Mouse (Mus musculus): ENCODE data around the gene Nfs1. TPM values are rescaled to one million over a fixed set of nuclear protein-coding genes. Genes with fewer than 3 reads are reported as not detected.
"Not testable (repeated sequence)": the region's sequence is repeated elsewhere in the genome, so short reads cannot be mapped to it uniquely, and the experiment has no call there.

Gene Nfs1
- 57.3 and 66.6 TPM in 2 replicates for total RNA-seq (2014; fragmentation: Nextera tagmentation)
- total RNA-seq (2017): 38.8 and 41.6 TPM in 2 replicates

DNA sequence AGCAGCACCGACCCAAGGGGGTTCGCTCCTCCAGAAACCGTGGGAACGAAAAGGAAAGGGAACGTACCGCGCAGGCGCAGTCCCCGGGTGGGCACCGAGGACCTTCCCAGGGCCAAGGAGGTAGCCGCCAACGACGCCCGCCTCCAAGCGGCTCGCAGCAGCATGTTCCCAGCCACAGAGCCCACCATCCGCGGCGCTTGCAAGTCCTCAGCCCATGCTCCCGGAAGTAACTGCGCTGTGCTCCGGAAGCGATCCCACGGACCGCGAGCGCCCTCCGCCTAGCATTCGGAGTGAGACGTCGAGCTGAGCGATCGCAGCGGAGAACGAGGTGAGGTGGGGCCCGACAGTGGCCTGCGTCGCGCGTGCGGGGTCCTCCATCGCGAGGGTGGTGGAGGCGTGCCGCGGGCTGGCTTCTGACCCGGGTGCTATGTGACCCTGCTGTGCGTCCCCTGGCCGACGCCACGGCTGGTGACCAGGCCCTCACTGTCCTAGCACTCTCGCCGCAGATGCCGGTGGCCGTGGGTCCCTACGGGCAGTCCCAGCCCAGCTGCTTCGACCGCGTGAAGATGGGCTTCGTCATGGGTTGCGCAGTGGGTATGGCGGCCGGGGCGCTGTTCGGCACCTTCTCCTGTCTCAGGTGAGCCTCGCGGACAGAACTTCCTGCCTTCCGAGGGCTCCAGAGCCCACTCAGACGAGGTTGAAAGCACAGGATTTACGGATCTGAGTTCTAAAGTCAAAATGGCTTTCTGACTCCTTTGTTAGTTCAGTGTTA is at the start of gene Nfs1, which contains the start of gene Romo1:
Gene Nfs1, minus strand, starts transcription at position 234 of the 772 bp plus-strand sequence.
Gene Romo1, plus strand, starts transcription at position 87 of the 772 bp plus-strand sequence.
- ATAC-seq (replicated peaks; ENCODE audit: poor library complexity, severe bottlenecking): peak; percentile 95

DNA sequence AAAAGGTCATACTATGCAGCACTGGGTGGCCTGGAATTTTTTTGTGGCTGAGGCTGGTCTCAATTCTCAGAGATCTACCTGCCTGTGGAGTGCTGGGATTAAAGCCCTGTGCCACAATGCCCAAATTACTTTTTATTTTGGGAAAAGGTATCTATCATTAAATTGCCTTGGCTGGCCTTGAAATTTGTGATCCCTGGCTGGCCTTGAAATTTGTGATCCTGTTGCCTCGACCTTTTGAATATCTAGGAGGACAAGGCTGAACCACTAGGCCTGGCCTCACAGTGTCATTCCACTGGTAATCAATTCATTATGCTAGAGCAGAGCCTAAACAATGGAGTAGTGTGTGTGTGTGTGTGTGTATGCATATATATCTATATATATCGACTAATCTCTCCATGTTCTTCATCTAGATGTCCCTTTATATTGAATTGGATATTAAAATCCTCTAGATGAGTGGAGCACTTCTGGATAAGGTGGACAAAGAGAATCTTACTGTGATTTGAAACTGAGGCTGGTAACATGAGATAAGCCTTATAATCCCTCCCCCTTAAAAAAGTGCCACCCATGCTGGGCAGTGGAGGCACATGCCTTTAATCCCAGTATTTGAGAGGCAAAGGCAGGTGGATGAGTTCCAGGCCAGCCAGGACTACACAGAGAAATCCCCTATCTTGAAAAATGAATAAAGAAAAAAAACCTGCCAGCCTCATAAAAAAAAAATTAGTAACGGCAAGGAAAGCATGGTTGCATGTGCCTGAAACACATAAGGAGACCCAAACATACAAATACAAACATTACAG is 49.3 kb upstream of the Nfs1 start:
- no peak for ATAC-seq (replicated peaks; ENCODE audit: poor library complexity, severe bottlenecking)

DNA sequence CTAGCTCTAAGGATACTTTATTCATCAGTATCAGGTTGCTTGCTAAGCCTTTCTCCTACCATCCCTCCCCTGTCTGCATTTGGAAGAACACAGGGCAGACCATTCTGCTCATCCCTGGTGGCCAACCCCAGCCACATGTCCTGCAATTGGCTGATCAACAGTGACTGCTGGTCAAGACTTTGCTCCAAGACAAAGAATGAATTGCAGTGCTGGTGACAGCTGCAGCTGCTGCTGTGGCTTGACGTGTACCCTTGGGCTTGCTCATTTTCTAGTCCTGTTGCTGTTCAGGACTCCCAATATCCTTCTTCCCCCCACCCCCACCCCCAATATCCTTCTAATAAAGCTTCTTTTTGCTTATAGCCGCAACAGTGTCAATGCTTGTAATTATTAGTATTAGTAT is 48.1 kb upstream of the Nfs1 start:
- no peak for ATAC-seq (replicated peaks; ENCODE audit: poor library complexity, severe bottlenecking)

DNA sequence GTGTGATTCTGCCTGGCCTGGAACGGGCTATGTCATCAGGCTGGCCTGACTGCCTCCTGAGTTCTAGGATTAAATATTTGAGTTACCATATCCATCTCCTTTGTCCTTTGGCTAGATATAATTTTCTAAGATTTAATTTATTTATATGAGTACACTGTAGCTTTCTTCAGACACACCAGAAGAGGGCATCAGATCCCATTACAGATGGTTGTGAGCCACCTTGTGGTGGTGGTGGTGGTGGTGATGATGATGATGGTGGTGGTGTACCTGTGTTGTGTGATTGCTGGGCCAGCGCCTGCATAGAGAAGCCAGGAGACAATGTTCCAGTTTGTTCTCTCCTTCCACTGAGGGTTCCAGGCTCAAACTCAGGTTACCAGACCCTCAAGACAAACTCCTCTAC is 47.6 kb upstream of the Nfs1 start:
- ATAC-seq (replicated peaks; ENCODE audit: poor library complexity, severe bottlenecking): no peak

DNA sequence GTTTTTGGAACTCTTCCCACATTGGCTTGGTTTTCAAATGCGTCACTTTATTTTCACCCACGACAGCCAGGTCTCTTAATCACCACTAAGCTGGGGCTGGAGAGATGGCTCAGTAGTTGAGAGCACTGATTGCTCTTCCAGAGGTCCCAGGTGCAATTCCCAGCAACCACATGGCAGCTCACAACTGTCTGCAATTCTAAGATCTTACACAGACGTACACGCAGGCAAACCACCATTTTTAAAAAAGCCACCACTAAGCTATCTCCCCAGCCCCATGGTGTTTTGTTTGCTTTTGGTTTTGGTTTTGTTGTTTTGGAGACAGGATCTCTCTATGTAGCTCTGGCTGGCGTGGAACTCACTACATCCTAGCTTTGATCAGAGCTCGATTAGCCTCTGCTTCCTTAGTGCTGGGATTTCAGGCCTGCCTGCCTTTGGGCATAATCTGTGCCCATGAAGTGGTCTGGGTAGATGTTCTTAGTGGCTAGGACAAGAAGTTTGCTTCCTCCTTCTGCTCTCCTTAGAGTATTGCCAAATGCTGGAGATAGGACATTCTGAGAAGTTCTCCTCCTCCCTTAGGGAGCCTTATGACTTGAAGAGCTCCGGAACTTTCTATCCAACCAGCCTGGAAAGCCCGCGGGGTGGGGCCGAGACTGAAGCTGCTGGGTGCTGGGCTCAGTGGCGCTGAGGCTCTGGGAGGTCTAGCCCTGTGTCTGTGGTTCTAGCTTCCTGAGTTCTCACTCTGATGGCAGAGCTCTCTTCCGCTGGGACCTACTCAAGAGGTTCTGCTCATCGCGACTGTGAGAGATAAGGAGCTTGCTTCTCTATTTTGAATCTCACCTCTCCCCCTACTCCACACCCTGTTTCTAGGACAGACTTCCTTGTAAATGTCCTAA is 46.3 kb upstream of the Nfs1 start:
- ATAC-seq (replicated peaks; ENCODE audit: poor library complexity, severe bottlenecking): peak; percentile 90

DNA sequence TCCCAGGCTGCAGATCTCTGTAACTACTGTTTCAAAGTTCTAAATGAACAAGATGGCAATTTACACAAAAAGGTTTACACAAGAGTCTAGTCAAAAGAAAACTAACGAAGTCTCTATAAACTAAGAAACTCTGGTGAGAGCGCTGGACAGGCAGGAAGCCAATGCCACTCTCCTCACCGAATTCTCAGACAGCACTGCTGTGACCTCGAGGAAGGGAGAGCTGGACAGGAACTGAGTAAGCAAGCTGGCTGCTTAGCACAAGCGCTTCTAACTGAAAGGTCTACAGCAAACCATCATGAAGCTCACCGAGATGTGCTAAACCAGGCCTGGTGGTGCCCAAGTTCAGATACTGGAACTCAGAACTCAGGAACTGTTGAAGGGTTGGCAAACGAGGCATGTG is 45.3 kb upstream of the Nfs1 start:
- not testable (repeated sequence) for ATAC-seq (replicated peaks; ENCODE audit: poor library complexity, severe bottlenecking)

DNA sequence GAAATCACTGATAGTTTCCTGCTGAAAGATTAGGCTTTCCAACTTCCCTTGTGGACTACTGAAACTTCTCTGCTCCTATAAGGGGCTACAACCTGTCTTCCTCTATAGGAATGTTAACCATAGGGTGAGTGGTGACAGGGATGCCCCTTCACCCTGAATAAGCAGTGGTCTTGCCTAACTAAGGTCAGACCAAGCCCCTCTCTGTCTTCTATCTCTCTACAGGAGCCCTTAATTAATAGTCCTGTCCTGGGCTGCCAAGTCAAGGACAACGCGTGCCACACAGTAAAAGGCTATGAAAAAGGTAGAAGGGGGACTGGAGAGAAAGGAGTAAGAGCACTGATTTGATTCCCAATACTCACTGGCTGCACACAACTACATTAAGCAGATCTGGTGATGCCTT is 37.6 kb upstream of the Nfs1 start:
- no peak for ATAC-seq (replicated peaks; ENCODE audit: poor library complexity, severe bottlenecking)

DNA sequence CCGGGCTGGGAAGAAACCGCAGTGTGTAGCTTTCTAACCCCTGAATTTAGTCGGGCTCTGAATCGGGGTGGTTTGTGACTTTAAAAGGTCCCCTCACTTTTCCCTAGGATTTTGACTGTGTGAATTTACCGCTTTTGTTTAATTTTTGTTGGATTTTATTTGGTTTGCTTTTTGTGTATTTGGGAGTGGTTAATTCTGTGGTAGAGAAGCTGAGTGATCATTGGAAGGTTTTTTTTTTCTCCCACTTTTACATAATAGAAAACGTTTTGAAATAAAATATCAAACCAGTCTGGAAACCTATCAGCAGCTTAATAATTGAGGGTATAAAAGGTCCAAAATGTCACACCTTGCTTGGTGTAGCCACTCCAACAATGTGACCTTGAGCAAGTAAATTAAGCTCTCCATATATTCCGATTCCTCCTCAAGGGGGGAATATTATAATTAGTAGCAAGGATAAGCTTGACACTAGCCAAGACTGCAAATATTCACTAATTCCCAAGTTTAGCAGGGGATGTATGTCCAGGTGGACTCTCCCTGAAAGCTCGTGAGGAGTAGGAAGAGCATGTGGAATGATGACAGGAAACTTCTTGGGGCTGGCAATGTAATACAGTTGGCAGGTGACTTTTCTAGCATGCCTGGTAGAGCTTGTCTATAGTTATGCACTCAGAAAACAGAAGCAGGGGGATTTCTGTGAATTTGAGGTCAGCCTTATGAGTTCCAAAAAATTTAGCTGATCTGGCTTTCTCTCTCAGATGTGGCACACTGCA is 37.0 kb upstream of the Nfs1 start:
- ATAC-seq (replicated peaks; ENCODE audit: poor library complexity, severe bottlenecking): no peak

DNA sequence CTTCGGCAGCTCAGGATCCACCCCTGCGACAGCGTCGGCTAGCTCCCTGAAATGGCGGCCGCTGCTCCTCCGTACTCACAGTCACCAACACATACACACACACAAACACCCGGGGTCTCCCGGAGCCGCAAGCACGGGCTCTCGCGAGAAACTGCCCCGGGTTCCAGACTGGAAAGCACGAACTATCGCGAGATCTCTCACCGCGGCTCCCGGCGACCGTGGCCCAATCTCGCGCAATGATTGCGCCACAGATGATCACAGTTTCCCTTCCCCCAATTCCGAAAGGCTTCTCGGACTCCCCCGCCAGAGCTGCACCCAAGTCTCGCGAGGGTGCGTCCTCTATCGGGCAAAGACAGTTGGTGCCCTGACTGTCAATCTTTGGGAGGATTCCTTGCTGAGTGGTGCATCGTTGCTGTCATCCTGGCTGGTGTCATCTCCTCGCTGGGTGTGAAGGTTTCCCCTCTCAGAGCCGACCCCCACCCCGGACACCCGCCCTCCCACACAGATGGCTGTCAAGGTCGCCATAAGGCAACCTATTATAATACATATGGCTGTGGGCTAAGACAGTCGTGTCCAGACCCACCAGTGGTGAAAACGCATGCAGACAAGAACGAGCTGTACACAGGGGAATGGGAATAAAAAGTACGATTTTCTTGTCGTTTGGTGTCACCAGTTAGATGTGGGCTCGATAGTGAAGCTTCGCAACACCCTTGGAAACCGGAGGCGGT is 36.3 kb upstream of the Nfs1 start, which contains the start of gene Rbm39:
Gene Rbm39, minus strand, starts transcription at position 145 of the 728 bp plus-strand sequence.
- ATAC-seq (replicated peaks; ENCODE audit: poor library complexity, severe bottlenecking): peak; percentile 86

DNA sequence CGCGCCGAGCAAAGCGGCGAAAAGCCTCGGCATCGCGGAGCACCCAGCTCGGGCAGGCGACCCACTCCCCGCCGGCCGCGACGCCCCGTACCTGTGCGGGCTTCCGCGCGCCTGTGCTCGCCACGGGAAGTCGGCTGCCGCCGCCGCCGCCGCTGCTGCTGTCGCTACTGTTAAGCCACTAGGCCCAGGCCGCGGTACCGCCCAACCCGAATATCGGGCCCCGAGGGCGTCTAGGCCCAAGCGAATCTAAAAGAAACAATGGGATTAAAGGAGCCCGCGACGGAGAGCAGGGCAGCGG is 35.8 kb upstream of the Nfs1 start:
- ATAC-seq (replicated peaks; ENCODE audit: poor library complexity, severe bottlenecking): no peak

DNA sequence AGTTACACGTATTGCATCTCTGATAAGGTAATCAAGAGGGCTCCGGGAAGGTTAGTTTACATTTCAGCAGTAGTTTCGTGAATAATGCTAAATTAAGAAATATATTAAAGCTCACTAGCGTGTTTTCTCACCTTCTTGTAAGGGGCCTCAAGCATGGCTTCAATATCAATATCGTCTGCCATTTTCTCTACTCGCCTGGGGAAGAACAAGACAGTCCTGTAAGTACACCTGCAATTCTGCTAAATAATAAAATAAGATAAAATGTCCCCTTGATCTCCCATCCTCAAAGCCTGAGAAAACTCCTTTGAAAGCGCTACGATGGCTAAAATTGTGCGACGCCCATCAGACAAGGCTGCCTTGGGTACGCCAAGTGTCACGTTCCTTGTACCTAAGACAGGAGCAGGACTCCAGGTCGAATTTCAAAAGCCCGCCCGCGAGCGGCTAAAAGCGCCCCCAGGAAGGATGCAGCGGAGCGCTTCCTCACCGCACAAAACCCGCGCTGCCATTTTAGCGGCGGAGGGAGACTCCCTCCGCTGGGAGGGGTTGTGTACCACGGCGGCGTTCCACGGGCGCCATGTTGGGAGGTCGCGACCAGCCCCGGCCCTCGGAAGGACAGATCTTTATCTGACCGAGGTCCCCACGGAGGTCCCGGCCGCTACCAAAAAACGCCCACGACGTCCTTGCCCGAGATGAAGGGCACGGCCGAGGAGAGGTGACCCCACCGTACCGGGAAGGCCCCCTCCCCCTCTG is 35.2 kb upstream of the Nfs1 start:
- ATAC-seq (replicated peaks; ENCODE audit: poor library complexity, severe bottlenecking): peak; percentile 57

DNA sequence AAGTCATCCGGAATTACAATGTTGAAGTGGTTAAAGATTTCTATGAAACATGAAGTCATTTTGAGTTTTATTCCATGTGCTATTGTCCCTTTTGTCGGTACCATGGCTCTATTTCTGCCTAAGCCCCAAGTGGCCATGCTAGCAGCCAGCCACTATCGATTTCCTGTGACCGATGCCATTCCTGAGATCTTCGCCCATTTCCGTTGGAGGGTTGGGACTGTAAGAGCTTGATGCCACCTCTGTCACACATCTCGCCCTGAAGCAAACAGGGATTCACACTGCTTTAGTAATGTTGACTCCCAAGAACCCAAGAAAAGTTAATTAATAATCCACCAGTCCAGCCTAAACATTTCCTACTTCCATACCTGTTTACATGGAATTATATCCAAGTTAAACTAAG is 33.7 kb upstream of the Nfs1 start:
- ATAC-seq (replicated peaks; ENCODE audit: poor library complexity, severe bottlenecking): no peak

DNA sequence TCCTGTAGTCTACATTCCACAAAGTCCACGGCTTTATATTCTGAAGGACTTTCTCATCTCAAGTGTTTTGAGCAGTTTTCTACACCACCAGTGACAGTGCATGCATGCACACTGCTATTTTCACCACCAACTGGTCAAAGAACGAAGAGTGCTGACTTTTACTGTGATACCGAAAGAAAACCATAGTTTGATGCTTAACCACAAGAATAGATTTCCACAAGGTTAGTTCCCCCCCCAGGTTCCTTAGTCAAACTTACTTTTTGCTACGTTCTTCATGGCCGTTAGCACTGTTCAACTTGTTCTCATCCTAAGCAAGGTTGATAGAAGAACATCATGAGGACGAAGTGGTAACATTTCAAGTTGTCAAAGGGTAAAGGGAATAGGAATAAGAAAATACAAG is 33.1 kb upstream of the Nfs1 start:
- ATAC-seq (replicated peaks; ENCODE audit: poor library complexity, severe bottlenecking): no peak

DNA sequence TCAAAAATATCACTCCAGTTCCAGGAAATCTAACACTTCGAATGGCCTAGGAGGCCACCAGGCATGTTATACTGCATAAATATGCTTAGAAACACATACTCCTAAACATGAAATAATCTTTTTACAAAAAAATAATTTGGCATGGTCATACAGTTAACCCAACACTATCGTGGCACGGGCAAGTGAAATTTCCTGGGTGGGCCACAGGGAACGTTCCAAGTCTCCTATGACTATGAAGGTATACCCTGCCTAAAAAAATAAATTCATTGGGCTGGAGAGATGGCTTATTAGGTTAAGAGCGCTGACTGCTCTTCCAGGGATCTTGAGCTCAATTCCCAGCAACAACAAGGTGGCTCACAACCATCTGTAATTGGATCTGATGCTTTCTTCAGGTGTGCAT is 22.6 kb upstream of the Nfs1 start:
- ATAC-seq (replicated peaks; ENCODE audit: poor library complexity, severe bottlenecking): no peak

DNA sequence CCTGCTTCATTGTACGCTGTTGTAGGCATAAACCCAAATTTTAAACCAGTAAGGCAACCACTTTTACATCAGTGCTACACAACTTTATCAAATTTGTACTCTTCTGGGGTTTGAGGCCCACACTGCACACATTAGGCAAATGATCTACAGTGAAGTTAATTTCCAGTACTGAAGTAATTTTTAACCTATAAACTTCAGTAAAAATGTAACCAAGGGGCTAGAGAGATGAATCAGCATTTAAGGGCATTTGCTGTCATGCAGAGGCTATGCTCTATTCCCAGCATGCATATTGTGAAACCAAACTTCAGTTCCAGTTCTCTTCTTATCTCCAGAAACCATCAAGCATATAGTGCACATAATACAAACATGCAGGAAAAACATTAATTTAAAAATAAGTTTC is 21.5 kb upstream of the Nfs1 start:
- ATAC-seq (replicated peaks; ENCODE audit: poor library complexity, severe bottlenecking): 0 out of 2 replicates have a peak, but pooled peaks have one; percentile 22

DNA sequence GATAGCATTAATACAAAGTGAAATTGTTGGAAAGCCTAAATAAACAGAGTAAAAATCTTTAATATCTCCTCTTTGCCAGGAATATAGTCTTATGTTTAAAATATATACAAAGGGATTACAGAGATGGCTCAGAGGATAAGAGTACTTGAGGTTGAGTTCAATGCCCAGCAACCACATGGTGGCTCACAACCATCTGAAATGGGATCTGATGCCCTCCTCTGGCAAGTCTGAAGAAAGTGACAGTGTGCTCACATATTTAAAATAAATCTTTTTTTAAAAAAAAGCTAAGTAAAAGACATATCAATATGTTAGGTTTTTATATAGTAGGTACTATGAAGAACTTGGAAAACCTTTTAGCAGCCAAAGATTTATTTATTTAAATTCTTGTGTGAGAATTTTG is 7.6 kb upstream of the Nfs1 start:
- ATAC-seq (replicated peaks; ENCODE audit: poor library complexity, severe bottlenecking): no peak

DNA sequence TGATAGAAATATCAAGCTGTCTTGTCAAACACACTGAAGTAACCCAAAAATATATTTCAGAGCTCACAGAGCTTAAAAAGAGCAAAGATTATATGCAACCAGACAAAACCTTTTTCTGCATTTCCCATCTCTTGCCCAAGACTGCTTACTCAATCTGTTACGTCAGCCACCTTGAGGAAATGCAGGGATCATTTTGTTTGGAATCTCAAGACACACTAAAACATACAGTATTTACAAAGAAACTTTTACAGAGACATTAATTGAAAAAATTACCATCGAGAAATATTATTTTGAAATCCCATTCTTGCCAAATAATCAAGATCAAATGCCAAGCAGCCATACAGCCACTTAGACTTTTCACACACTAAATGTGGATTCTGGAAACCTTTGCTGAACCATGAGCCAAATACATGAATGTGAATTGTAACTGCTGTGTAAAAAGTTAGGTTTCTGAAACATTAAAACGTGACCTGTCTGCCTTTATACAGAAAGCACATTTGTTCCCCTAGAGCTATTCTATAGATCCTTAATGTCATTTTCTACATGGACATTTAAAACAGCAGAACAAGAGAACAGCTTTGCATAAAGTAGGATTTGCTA is 3.4 kb upstream of the Nfs1 start:
- ATAC-seq (replicated peaks; ENCODE audit: poor library complexity, severe bottlenecking): no peak

Data from granulocyte monocyte progenitor cell, adult 5-6 weeks (primary cell).